Mouse (Mus musculus) myocyte (in vitro differentiated cells): ENCODE results near the gene E130114P18Rik.

ENCODE experiments used
- E2F4 ChIP-seq: IDR thresholded peaks from one replicate; pipeline ENCODE4 v1.6.1; 2011; ENCODE audit warnings: mild to moderate bottlenecking, control low read depth, moderate library complexity; ENCODE audit not compliant: insufficient read depth
- MAX ChIP-seq: IDR thresholded peaks from one replicate; pipeline ENCODE4 v1.6.1; 2011; ENCODE audit warnings: low read depth, mild to moderate bottlenecking, control low read depth
- MYOG ChIP-seq, 3 experiments: IDR thresholded peaks; one replicate each; pipeline ENCODE4 v1.6.1; 2011; ENCODE audit warnings: control low read depth in 2 of 3, low read depth in 2 of 3, mild to moderate bottlenecking in 2 of 3; ENCODE audit not compliant: insufficient read length in 2 of 3, control insufficient read depth in 1 of 3, insufficient read depth in 1 of 3
- POLR2A ChIP-seq: IDR thresholded peaks from one replicate; pipeline ENCODE4 v1.6.1; 2011; ENCODE audit warnings: low read depth, mild to moderate bottlenecking, control low read depth, moderate library complexity; ENCODE audit not compliant: insufficient read length
- USF1 ChIP-seq: IDR thresholded peaks from one replicate; pipeline ENCODE4 v1.6.1; 2011; ENCODE audit warnings: low read depth, mild to moderate bottlenecking, control low read depth, moderate library complexity

DNA sequence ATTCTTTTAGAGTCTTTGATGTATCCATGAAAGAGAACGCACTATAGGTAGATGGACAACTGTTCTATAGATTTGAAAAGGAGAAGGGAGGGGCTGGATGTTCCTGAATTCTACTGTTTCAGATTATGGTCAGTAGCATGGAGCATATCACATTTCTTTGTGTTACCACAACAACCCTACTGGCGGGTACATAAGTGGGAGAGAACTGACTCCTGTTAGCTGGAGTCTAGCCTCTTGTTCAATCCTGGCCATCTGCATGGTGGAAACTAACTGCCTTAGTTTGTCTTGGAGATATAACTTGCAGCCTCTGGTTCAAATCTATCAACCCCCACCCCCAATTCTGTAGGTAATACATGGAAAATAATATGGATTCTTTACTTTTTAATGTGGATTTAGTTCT is 4.1 kb downstream of the E130114P18Rik start:
- TF ChIP-seq POLR2A (no peak), MAX (no peak), USF1 (no peak), E2F4 (no peak), MYOG (IDR thresholded peaks at IDR 0.05; ENCODE audit: control insufficient read depth in 1 of 3, insufficient read depth in 1 of 3, insufficient read length in 2 of 3, low read depth in 2 of 3) (no peak)
